Mouse (Mus musculus): Measurements from ENCODE around the gene Prl8a9.

Gene Prl8a9

GRCm38 (mm10) chr13:27564506-27564905 is at the start of gene Prl8a9:
Prl8a9 (minus strand) TSS chr13:27564606.
- no peak for DNase-seq (ENCODE audit: low spot score)

GRCm38 (mm10) chr13:27610482-27610881 is 46.1 kb upstream of the Prl8a9 start, which contains the start of gene Prl7b1:
Prl7b1 (minus strand) TSS chr13:27610582.
- DNase-seq (ENCODE audit: low spot score): no peak

GRCm38 (mm10) chr13:27582071-27582470 is 17.7 kb upstream of the Prl8a9 start, which contains the start of gene Prl8a1:
Prl8a1 (minus strand) TSS chr13:27582171.
- no peak for DNase-seq (ENCODE audit: low spot score)

- DNase-seq (ENCODE audit: low spot score): no peak
Measured at GRCm38 (mm10) chr13:27553336-27553735, 11.1 kb downstream of the Prl8a9 start.

- no peak for DNase-seq (ENCODE audit: low spot score)
Measured at GRCm38 (mm10) chr13:27523156-27523555, 41.2 kb downstream of the Prl8a9 start.

- DNase-seq (ENCODE audit: low spot score): no peak
Measured at GRCm38 (mm10) chr13:27513117-27513516, 51.3 kb downstream of the Prl8a9 start, which contains the start of gene Prl8a8. Prl8a8 (minus strand) TSS chr13:27513217.

All from embryo, embryonic 10.5 days (tissue).